Mouse (Mus musculus) lung, embryonic 15.5 days (tissue): ENCODE data around the gene Gm11116. TPM values are rescaled to one million over a fixed set of nuclear protein-coding genes. Genes with fewer than 3 reads are reported as not detected.
"Not testable (repeated sequence)": the region's sequence is repeated elsewhere in the genome, so short reads cannot be mapped to it uniquely, and the experiment has no call there.

Experiments
- ATAC-seq: fragments of 200-750 bp; cut with Nextera tagmentation; 2 replicates; pipeline ENCODE4 v1.8.0; 2017; ENCODE audit warnings: moderate number of reproducible peaks, borderline replicate concordance; ENCODE audit not compliant: low FRiP score, low TSS enrichment; ENCODE audit errors: extremely low read depth
- H3K27ac ChIP-seq: fragments of 300-500 bp; sonication (generic); 2 replicates; pipeline ENCODE4 v1.5.1; 2015; ENCODE audit warnings: moderate library complexity, mild to moderate bottlenecking, inconsistent platforms
- H3K27me3 ChIP-seq: fragments of 300-500 bp; sonication (generic); 2 replicates; pipeline ENCODE4 v1.6.1; 2015; ENCODE audit warnings: inconsistent platforms
- H3K36me3 ChIP-seq: fragments of 300-500 bp; sonication (generic); 2 replicates; pipeline ENCODE4 v1.6.1; 2015; ENCODE audit warnings: inconsistent platforms
- H3K4me1 ChIP-seq: fragments of 300-500 bp; sonication (generic); 2 replicates; pipeline ENCODE4 v1.6.1; 2015; ENCODE audit warnings: inconsistent platforms
- H3K4me2 ChIP-seq: fragments of 300-500 bp; sonication (generic); 2 replicates; pipeline ENCODE4 v1.6.1; 2015; ENCODE audit warnings: inconsistent platforms, mild to moderate bottlenecking, moderate library complexity
- H3K4me3 ChIP-seq: fragments of 300-500 bp; sonication (generic); 2 replicates; pipeline ENCODE4 v1.5.1; 2015; ENCODE audit warnings: mild to moderate bottlenecking, inconsistent platforms
- H3K9ac ChIP-seq: fragments of 300-500 bp; sonication (generic); 2 replicates; pipeline ENCODE4 v1.6.1; 2015; ENCODE audit warnings: inconsistent platforms
- H3K9me3 ChIP-seq: fragments of 300-500 bp; sonication (generic); 2 replicates; pipeline ENCODE4 v1.6.1; 2016; ENCODE audit warnings: inconsistent platforms
- WGBS: fragments of 180-500 bp; shearing (Covaris S2); methylation state at CpG from one replicate; pipeline ENCODE4 v1.1.7; 2015; 5-methylcytosine and 5-hydroxymethylcytosine counted together
- polyA plus RNA-seq: library from polyadenylated mRNA; unstranded; fragments of >200 nt; fragmentation: Nextera tagmentation; extraction: Ambion mirVana; gene quantifications from 2 replicates; pipeline ENCODE4 v1.2.1, GENCODE M21; 2015

Gene Gm11116
- not detected in 2 replicates for polyA plus RNA-seq

DNA sequence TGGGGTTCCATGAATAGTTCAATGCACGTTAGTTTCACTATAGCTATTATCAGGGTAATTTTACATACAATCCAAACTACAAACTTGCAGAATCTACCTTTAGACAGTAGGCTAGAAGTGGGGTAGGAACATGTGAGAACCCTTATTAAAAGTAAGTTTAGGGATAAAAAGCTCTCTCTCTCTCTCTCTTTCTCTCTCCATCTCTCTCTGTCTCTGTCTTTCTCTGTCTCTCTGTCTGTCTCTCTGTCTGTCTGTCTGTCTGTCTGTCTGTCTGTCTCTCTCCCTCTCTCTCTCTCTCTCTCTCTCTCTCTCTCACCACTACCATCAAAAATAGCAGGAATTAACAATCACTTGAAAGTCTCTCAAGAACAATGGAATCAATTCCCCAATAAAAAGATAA is at the start of gene Gm11116:
Gene Gm11116, minus strand, starts transcription at position 101 of the 400 bp plus-strand sequence.
- Histone ChIP-seq H3K27me3 (no peaks in the 10 kb centered on the region), H3K9ac (no peak within 1 kb of the TSS), H3K27ac (no peak within 1 kb of the TSS), H3K4me2 (no peak within 1 kb of the TSS), H3K4me1 (no peaks in the 10 kb centered on the region), H3K4me3 (no peak within 1 kb of the TSS), H3K9me3 (no peaks in the 10 kb centered on the region), H3K36me3 (no peaks in the 10 kb centered on the region)
- 51% methylated on average over 1 of the region's 1 CpGs for WGBS
- ATAC-seq: no peak

DNA sequence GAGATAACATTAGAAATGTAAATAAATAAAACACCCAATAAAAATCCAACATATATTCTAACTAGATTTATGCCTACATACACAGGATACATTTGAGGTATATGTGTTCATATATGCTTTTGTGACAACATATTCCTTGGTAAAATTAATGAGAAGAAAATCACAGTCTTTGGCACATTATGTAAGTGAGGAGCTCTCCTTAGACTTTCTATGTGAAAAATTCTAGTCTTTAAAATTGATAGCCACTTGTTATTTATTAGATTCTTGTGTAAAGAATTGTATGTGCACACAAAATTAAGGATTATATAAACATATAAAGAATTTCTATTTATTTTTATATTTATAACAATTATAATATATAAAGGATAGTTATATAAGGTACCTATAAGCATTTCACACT is 42.7 kb upstream of the Gm11116 start, which contains the start of gene Gm11115:
Gene Gm11115, minus strand, starts transcription at position 101 of the 400 bp plus-strand sequence.
- ATAC-seq: no peak
- H3K9me3 ChIP-seq: no peaks in the 10 kb centered on the region

DNA sequence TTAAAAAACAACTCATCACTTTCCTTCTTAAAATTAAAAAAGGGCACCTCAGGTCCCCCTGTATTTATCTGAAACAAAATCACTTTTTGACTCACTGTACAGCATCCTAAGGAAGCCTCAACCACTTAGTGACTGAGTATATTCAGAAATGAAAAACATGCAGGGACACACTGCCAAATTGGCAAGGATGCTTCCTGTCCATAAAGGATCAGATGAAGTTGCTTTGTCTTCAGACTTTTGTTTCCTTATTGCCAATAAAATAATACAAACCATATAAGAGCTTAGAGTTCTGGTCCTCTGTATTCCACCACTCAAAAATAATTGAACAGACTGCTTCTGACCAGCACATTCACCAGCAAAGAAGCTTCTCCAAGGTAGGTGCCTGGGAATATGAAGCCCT is 25.1 kb downstream of the Gm11116 start, which contains the start of gene Smr2:
Gene Smr2, plus strand, starts transcription at position 301 of the 400 bp plus-strand sequence.
- not testable (repeated sequence) for H3K4me2 ChIP-seq, H3K4me1 ChIP-seq, ATAC-seq, H3K9ac ChIP-seq, H3K36me3 ChIP-seq, H3K27me3 ChIP-seq, H3K27ac ChIP-seq, H3K4me3 ChIP-seq, H3K9me3 ChIP-seq

More for the DNA sequence above, 42.7 kb upstream of the Gm11116 start, which contains the start of gene Gm11115:
- Histone ChIP-seq H3K4me1 (no peaks in the 10 kb centered on the region), H3K27ac (no peak within 1 kb of the TSS), H3K36me3 (no peaks in the 10 kb centered on the region), H3K9ac (no peak within 1 kb of the TSS), H3K4me3 (no peak within 1 kb of the TSS), H3K27me3 (no peaks in the 10 kb centered on the region), H3K4me2 (no peak within 1 kb of the TSS)

Other genes with a start within 250 kb of the Gm11116 start
- not detected in 2 replicates for gene Odam, start 226.5 kb downstream of the Gm11116 start, polyA plus RNA-seq
- gene Csn3, start 186.0 kb downstream of the Gm11116 start, polyA plus RNA-seq: not detected in 2 replicates
- gene 2310003L06Rik, start 142.1 kb downstream of the Gm11116 start, polyA plus RNA-seq: not detected in 2 replicates
- gene Gm28434, start 142.0 kb downstream of the Gm11116 start, polyA plus RNA-seq: not detected in 2 replicates
- gene Cabs1, start 132.1 kb downstream of the Gm11116 start, polyA plus RNA-seq: not detected in 2 replicates
- gene Smr3a, start 109.0 kb downstream of the Gm11116 start, polyA plus RNA-seq: not detected in 2 replicates
- not detected in 2 replicates for gene Smr2, start 25.0 kb downstream of the Gm11116 start, polyA plus RNA-seq
- gene Gm11115, start 42.6 kb upstream of the Gm11116 start, polyA plus RNA-seq: not detected in 2 replicates
- not detected in 2 replicates for gene Gm7714, start 157.4 kb upstream of the Gm11116 start, polyA plus RNA-seq
- gene Prol1, start 205.8 kb upstream of the Gm11116 start, polyA plus RNA-seq: not detected in 2 replicates